Mouse (Mus musculus) urinary bladder, postnatal 10 days (tissue): Measurements from ENCODE around the gene Prkrip1.

Experiments used
- DNase-seq: peaks from one replicate; pipeline ENCODE4 v3.0.0; 2022; ENCODE audit warnings: low spot score

Prkrip1 gene

DNA sequence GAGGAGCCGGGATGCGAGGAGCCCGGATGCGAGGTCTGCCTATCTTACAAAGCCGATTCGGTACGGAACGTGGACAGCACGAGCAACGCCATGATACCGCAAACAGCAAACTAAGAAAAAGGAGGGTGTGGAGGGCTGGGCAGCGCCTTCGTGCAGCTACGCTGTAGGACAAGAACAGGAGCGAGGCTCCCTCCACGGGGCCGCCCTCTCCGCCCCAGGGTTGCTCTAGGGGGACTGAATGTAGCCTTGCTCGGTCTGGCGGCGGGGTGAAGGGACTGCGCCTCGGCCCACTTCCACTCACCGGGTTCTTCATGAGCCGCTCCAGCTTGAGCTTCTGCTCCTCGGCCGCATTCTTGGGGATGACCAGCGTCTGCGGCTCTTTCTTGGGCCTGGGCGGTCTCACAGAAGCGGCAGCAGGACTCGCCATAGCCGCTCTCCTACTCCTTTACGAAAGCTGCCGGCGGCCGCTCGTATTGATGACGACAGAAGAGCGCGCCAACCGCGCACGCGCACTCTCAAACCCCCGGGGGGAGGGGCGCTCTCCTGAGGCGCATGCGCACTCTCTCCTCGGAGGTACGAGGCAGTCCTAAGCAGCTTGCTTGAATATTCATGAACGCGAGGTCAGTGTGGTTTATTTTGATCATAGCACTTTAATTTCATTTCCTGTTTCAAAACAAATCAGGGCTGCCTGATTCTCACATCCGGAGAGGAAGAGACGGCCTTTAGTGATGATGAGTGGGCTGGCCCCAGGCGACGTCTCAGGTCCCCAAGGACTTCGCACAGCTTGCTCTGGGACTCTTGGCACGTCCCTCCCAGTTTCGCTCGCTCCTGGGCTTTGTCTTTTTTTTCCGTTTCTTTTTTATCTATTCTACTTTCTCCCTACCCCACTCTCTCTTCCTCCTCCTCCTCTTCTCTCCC, at the start of gene Prkrip1:
Gene Prkrip1 (minus strand): TSS at position 490 of the 918 bp plus-strand sequence.
- peak; percentile 68 for DNase-seq

DNA sequence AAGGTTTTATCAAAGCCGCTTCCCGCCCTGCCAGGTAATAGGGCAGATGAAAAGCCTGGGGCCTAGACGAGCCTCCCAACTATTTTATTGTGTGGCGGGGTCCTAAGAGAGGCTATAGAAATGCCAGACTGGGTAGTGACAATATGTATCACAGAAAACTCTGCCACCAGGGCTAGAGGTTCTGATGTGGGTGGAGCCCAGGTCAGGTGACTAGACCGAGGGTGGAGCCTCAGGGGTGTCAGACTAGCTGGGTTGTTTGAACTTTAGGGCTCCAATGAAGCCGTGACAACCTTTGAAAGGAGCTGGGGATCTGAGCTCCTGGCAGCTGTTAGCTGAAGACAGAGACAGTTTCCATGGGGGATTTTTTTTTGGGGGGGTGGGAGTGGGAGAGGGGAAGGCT, 49.7 kb upstream of the Prkrip1 start:
- no peak for DNase-seq

DNA sequence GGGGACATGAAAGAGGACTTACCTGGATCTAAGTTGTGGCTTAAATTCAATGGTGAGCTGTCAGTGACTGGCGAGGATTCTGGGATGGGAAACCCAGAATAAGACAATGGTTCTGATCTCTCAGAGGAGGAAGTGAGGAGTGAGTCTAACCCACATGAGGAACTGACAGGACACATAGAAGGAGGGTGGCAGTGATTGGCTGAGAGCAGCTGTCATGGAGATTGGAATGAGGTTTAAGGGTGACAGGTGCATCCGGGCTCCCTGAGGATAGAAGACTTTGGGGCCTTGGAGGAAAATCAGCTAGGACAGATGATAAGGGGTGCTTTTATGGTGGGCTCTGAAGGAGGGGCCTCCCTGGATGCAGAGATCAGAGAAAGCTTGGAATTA, 47.7 kb upstream of the Prkrip1 start, which contains the start of gene Sh2b2:
Gene Sh2b2 (minus strand): TSS at position 105 of the 387 bp plus-strand sequence.
- DNase-seq, result no peak

- no peak for DNase-seq
Observed at GRCm38 (mm10) chr5:136245541-136246451, 47.0 kb upstream of the Prkrip1 start.

- peak; percentile 34 for DNase-seq
Observed at GRCm38 (mm10) chr5:136244762-136245540, 46.2 kb upstream of the Prkrip1 start.

GRCm38 (mm10) chr5:136243851-136244761, 45.3 kb upstream of the Prkrip1 start:
- no peak for DNase-seq

DNA sequence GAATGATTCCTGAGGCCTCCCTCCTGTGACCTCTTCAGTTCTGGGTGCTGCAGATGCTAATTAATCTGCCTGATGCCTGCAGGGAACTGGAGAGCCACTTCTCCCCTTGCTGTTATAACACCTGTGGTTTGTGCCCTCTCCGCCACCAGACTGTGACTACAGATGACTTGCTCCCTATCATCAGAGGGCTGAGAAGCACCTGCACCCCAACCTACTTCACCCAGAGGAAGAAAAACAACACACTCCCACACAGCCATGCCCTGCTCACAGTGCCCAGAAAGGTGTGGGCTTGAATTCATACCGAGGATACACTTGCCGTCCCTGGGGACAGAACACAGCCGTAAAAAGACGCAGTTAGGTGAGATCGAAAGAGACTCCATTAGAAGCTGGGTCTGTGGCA, 42.4 kb upstream of the Prkrip1 start:
- DNase-seq, result no peak

GRCm38 (mm10) chr5:136240381-136240780, 41.6 kb upstream of the Prkrip1 start:
- DNase-seq, result no peak

DNA sequence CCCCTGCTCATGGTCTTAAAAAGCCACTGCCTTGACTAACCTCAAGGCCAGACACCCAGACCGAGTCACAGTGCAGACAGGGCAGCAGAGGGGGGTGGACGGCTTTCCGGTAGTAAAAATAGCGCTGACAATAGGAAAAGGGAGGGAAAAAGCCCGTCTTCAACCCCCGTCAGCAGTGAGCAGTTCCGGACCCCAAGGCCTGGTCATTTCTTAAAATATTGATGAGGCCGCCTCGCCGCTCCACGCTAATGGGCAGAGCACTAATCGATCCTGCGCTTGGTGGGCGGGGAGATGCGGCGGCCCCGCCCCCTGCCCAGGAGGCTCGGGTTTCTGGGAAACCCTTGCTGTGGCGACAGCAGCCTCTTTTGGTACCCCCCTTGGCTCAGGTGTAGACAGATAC, 38.8 kb upstream of the Prkrip1 start:
- DNase-seq, result no peak

DNA sequence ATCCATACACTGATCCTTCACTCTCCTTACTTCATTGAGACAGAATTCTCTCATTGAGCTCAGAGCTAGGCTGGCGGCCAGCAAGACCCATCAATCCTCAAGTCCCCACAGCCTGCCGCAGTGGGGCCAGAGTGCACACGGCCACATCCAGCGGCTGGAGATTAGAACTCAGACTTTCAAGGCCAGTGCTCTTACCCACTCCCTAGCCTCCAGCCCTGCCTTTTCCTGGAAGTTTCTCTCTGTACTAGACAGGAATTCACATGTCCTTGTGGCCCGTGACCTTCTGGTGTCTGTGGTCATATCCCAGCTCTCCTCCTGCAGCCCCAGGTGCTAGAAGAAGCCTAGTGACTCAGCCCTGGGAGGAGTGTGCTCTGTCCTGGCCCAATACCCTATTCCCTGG, 37.8 kb upstream of the Prkrip1 start:
- DNase-seq, result no peak

GRCm38 (mm10) chr5:136230348-136231035, 31.7 kb upstream of the Prkrip1 start:
- DNase-seq, result no peak

GRCm38 (mm10) chr5:136226246-136226876, 27.6 kb upstream of the Prkrip1 start:
- DNase-seq, result no peak

DNA sequence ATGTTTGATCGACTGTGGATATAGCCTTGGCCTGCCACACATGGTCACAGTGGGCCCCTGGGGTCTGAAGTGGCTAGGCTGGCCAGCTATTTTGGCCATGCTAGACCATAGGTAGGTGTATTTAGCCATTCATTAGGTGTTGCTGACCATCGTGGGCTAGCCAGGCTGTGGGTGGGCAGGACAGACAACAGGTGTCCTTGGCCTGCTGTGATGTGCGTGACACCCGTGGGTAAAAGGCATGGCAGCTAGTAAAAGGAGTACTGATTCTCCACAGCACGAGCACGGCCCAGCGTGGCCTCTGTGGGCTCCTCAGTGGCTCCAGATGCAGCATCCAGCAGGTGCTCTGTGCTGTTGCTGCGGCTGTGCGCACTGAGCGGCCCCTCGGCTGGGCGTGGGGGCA, 19.8 kb upstream of the Prkrip1 start:
- no peak for DNase-seq

- DNase-seq, result no peak
Observed at GRCm38 (mm10) chr5:136217932-136218381, 19.2 kb upstream of the Prkrip1 start.

- DNase-seq, result no peak
Observed at GRCm38 (mm10) chr5:136217004-136217665, 18.4 kb upstream of the Prkrip1 start.

GRCm38 (mm10) chr5:136215958-136216357, 17.2 kb upstream of the Prkrip1 start:
- no peak for DNase-seq

- DNase-seq, result no peak
Observed at GRCm38 (mm10) chr5:136215211-136215610, 16.4 kb upstream of the Prkrip1 start.

- no peak for DNase-seq
Observed at GRCm38 (mm10) chr5:136213716-136214115, 15.0 kb upstream of the Prkrip1 start.

DNA sequence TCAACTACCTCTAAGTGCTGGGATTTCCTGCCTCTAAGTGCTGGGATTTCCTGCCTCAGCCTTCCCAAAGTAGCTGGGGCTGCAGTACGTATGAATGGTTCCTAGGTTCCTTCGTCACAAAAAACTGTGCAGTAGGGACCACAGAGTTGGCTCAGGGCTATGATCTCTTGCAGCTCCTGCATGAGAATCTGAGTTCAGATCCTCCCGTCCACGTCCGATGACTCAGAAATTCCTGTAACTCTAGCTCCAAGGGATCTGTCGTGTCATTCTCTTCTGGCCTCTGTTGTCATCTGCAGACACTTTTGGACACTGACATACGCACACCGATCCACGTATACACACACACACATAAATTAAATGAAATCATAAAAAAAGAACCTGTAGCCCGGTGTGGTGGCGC, 14.0 kb upstream of the Prkrip1 start:
- no peak for DNase-seq
